Mouse (Mus musculus) adrenal gland, adult (tissue): ENCODE measurements around the gene Dnajb8.

Experiments
- DNase-seq, 2 experiments: peaks; one replicate each; pipeline ENCODE4 v3.0.0; 2022 to 2023; ENCODE audit warnings: low spot score in 1 of 2; ENCODE audit not compliant: inconsistent age in 2 of 2

Gene Dnajb8

DNA sequence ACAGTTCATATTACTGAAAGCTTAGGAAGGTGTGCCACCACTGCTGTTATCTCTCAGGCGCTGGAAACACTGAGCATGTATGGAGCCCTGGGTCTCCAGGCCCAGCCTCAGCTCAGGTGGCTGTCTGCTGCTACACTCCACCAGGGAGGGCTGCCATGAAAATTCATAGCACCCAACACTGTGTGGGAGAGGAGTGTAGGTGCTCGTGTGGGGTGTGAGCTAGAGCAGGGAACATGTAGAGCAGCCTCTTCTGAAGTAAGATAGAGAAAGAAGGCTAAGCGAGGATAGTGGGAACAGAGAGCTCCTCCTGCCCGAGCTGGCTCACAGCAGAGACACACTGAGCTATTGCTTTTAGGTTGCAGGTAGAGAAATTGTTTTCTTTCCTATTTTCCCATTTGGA lies 54.2 kb downstream of the Dnajb8 start:
- DNase-seq = no peak

DNA sequence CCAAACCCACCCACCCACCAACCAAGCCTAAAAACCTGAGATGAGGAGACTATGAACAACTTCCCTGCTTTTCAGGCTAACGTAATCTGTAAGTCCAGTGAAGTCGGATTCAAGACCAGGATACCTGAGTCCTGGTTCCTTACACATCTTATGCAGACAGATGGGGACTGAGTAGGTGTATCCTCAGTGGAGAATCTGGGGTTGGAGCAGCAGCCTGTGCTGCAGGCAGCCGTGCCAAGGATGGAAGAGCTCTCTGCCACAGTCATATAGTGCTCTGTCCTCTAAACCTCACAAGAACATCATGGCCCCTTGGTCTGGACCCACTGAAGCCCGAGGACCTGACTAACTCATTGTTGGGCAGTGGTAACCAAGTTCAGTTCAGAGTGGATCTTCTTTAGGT lies 55.2 kb downstream of the Dnajb8 start:
- no peak for DNase-seq

DNA sequence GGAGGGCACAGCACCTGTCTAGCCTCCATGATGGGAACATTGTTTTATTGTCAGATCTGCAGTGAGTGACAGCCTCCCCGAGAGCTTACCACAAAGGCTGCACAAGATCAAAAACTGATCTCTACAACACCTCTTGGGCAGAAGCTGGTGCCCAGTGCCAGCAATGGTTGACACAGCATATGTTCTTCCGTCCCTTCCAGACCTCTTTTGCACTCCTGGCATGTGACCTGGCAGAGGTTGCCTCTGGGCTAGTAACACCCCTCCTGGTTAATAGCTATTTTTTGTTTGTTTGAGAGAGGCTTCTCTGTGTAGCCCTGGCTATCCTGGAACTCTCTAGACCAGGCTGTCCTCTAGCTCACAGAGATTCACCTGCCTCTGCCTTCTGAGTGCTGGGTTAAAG lies 56.1 kb downstream of the Dnajb8 start:
- DNase-seq = no peak

DNA sequence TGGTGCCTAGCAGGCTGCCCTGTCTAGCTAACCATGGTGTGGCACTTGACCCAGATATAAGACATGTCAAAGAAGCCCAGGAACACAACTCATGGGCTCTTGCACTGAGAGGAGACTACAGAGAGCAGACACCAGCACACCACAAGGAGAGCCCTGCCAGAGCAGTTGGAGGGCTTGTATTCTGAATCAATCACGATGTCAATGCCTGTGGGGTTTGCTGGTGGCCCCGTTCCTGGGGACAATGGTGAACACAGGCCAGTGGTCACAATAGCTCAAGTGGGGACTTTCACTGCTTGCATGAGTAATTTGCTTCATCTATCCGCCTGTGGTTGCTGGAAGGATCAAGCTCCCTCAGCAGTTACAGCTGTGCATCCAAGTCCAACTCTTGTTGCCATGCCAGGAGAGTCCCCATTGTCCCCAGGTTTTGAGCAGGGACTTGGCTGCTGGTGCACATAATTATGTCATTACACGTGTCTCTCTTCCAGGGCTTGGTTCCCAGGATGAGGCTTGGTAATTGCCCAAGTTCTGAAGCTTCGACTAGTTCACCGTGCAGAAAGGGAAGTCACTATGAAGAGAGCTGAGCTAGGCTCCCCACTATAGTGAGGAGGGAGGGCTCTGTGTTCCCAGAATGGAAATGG lies 68.2 kb downstream of the Dnajb8 start:
- peak in 1 of 2 experiments; percentile 30 for DNase-seq

DNA sequence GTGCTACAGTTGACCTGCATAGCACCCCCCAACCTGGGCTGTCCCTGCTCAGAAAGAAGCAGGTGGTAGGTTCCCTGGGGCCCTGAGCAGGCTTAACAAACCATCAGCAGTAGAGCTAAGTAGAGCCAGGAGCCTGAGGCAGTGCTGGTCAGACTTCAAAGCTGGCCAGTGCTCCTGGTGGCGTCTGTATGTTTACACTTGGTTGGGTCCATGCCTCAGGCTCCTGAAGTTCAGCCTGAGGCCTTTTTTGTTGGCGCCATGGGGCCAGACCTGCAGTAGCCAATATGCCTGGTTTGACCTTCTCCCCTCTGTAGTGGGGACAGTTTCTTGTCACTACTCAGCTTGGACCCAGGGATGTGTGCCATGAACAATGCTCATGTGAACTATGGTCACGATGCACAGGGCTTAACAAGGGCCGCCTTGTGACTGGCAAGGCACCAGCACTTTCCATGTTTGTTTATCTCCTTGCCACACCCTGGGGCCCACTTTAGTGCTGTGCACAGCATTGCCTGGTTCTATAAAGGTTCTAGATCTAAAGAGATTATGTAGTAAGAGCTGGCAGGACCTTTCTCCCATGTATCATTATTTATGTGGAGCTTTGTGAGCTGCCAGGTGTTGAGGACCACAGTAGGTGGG lies 70.3 kb downstream of the Dnajb8 start:
- DNase-seq = no peak

DNA sequence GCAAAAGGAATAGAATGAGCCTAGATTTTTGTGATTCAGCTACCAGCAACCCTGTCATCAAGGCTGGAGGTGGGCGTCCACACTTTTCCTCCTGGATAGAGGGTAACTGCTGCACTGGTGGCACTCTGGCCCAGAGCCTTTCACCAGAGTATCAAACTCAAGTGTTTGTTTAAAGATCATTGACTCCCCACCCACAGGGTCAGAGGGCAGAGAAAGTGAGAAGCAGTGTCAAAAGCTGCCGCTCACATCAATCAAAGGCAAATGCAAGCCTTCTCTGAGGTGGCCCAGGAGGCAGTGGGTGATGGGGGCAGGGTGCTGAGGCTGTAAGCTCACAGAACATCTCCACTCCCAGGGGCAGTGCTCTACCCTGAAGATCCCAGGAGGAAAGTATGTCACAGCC lies 77.4 kb downstream of the Dnajb8 start:
- no peak for DNase-seq

DNA sequence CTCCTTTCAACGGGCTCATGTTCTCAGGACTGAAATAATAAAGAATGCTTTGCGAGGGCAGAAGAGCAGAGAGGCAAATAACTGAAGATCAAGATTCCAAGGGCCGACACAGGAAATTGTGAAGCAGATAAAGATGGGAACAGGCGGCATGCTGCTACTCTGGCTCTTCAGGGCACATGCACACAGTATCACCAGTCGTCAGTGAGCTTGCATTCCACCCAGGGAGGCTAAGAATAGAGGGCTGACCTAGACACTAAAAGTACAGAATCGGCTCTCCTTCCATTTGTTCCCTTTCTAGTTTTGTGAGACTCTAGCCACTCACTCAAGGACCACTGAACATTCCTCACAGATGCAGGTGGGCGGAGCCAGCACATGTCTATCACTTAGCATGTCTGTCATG lies 79.2 kb downstream of the Dnajb8 start:
- no peak for DNase-seq
